Mouse (Mus musculus) heart, embryonic 10.5 days (tissue): ENCODE results near the gene Gm3573. TPM values are rescaled to one million over a fixed set of nuclear protein-coding genes. Genes with fewer than 3 reads are reported as not detected.
"Not testable (repeated sequence)": the region's sequence is repeated elsewhere in the genome, so short reads cannot be mapped to it uniquely, and the experiment has no call there.

ENCODE experiments used
- DNase-seq: peaks from one replicate; pipeline ENCODE4 v3.0.0-alpha.2; 2017; ENCODE audit warnings: low spot score
- H3K27ac ChIP-seq: fragments of 300-500 bp; sonication (generic); 2 replicates; pipeline ENCODE4 v1.5.1; 2016; ENCODE audit warnings: mild to moderate bottlenecking
- H3K27me3 ChIP-seq: fragments of 300-500 bp; sonication (generic); 2 replicates; pipeline ENCODE4 v1.6.1; 2016; ENCODE audit warnings: mild to moderate bottlenecking; ENCODE audit not compliant: poor library complexity, insufficient read depth, severe bottlenecking
- H3K36me3 ChIP-seq: fragments of 300-500 bp; sonication (generic); 2 replicates; pipeline ENCODE4 v1.6.1; 2016; ENCODE audit warnings: mild to moderate bottlenecking, moderate library complexity
- H3K4me1 ChIP-seq: fragments of 300-500 bp; sonication (generic); 2 replicates; pipeline ENCODE4 v1.6.1; 2016; ENCODE audit warnings: mild to moderate bottlenecking
- H3K4me3 ChIP-seq: fragments of 300-500 bp; sonication (generic); 2 replicates; pipeline ENCODE4 v1.5.1; 2016; ENCODE audit warnings: mild to moderate bottlenecking, moderate library complexity
- H3K9me3 ChIP-seq: fragments of 300-500 bp; sonication (generic); 2 replicates; pipeline ENCODE4 v1.6.1; 2016; ENCODE audit warnings: mild to moderate bottlenecking, moderate library complexity
- WGBS: fragments of 180-500 bp; shearing (Covaris S2); methylation state at CpG from one replicate; pipeline ENCODE4 v1.1.7; 2016; 5-methylcytosine and 5-hydroxymethylcytosine counted together
- polyA plus RNA-seq: library from polyadenylated mRNA; unstranded; fragments of >200 nt; fragmentation: Nextera tagmentation; extraction: Ambion mirVana; gene quantifications from 2 replicates; pipeline ENCODE4 v1.2.1, GENCODE M21; 2016

Gene Gm3573
- polyA plus RNA-seq = not detected in 2 replicates

GRCm38 (mm10) chr14:42190691-42191090, at the start of gene Gm3573:
TSS of gene Gm3573 (minus strand) at chr14:42190791.
- H3K9me3 ChIP-seq, H3K4me1 ChIP-seq, H3K27me3 ChIP-seq, H3K36me3 ChIP-seq, H3K4me3 ChIP-seq, DNase-seq, H3K27ac ChIP-seq: not testable (repeated sequence)
- WGBS = no CpG with 5 or more reads among the region's 1 CpGs

GRCm38 (mm10) chr14:42216766-42217537, 26.4 kb upstream of the Gm3573 start:
- not testable (repeated sequence) for H3K27me3 ChIP-seq, H3K36me3 ChIP-seq, H3K4me1 ChIP-seq, DNase-seq, H3K4me3 ChIP-seq, H3K27ac ChIP-seq, H3K9me3 ChIP-seq
- WGBS = 69% methylated on average over 8 of the region's 10 CpGs

GRCm38 (mm10) chr14:42183936-42184335, 6.7 kb downstream of the Gm3573 start:
- H3K36me3 ChIP-seq = not testable (repeated sequence)

GRCm38 (mm10) chr14:42162522-42162921, 28.1 kb downstream of the Gm3573 start, which contains the start of gene Gm17027:
TSS of gene Gm17027 (minus strand) at chr14:42162622.
- H3K27me3 ChIP-seq, DNase-seq, H3K36me3 ChIP-seq, H3K27ac ChIP-seq, H3K4me3 ChIP-seq, H3K9me3 ChIP-seq, H3K4me1 ChIP-seq: not testable (repeated sequence)
- WGBS = 67% methylated on average over 1 of the region's 2 CpGs

More at GRCm38 (mm10) chr14:42183936-42184335, 6.7 kb downstream of the Gm3573 start:
- 78% methylated on average over 3 of the region's 3 CpGs for WGBS
- not testable (repeated sequence) for H3K4me3 ChIP-seq, DNase-seq, H3K27me3 ChIP-seq, H3K4me1 ChIP-seq, H3K27ac ChIP-seq, H3K9me3 ChIP-seq

Other genes starting within 250 kb of the Gm3573 start
- gene 1700024B05Rik, start 246.8 kb downstream of the Gm3573 start, polyA plus RNA-seq = not detected in 2 replicates
- not detected in 2 replicates for gene Gm6401, start 222.9 kb downstream of the Gm3573 start, polyA plus RNA-seq
- not detected in 2 replicates for gene Gm3543, start 207.5 kb downstream of the Gm3573 start, polyA plus RNA-seq
- not detected in 2 replicates for gene Gm7951, start 73.4 kb downstream of the Gm3573 start, polyA plus RNA-seq
- not detected in 2 replicates for gene Gm17027, start 28.2 kb downstream of the Gm3573 start, polyA plus RNA-seq
- not detected in 2 replicates for gene Gm17026, start 69.3 kb upstream of the Gm3573 start, polyA plus RNA-seq
- gene Gm9611, start 106.6 kb upstream of the Gm3573 start, polyA plus RNA-seq = not detected in 2 replicates
- not detected in 2 replicates for gene Gm7995, start 119.4 kb upstream of the Gm3573 start, polyA plus RNA-seq
- gene Gm8005, start 248.9 kb upstream of the Gm3573 start, polyA plus RNA-seq = not detected in 2 replicates